8 mouse cellular contexts compared by ENCODE assay signal in genomic region chr8:11452974-11453373, GRCm38 (mm10). TPM values are rescaled to one million over a fixed set of nuclear protein-coding genes. Genes with fewer than 3 reads are reported as not detected.
DNase-seq lines count a peak whose midpoint lies in the region; ATAC-seq lines count a peak whose summit lies in the region.

No protein-coding gene starts in this region.

- H3K4me1 ChIP-seq in heart, embryonic 15.5 days (replicated peaks): peaks cover 31% of the 10 kb centered on the region
- H3K4me1 ChIP-seq in heart, embryonic 10.5 days: peaks cover 30% of the 10 kb centered on the region
- peaks cover 31% of the 10 kb centered on the region for H3K4me1 ChIP-seq in hindbrain, embryonic 12.5 days

- DNase-seq in heart, embryonic 10.5 days (ENCODE audit: low spot score): no peak
- peak; percentile 16 for DNase-seq in thymus, postnatal 14 days
- DNase-seq in thymus, postnatal 4 days: no peak
- DNase-seq in telencephalon, adult 2 months (ENCODE audit: low read depth, low spot score): peak; percentile 56
- no peak for DNase-seq in embryo, embryonic 10.5 days (ENCODE audit: low spot score)
- no peak for DNase-seq in urinary bladder, postnatal 4 days (ENCODE audit: low spot score in 2 of 2)

- H3K27ac ChIP-seq in heart, embryonic 15.5 days: 0 out of 2 replicates have a peak overlapping the region, but pooled peaks have one; percentile 13
- no peak overlapping the region for H3K27ac ChIP-seq in heart, embryonic 10.5 days
- 0 out of 2 replicates have a peak overlapping the region, but pooled peaks have one; percentile 49 for H3K27ac ChIP-seq in hindbrain, embryonic 12.5 days

- H3K9me3 ChIP-seq in heart, embryonic 15.5 days (replicated peaks): no peaks in the 10 kb centered on the region
- H3K9me3 ChIP-seq in heart, embryonic 10.5 days: no peaks in the 10 kb centered on the region
- H3K9me3 ChIP-seq in hindbrain, embryonic 12.5 days (replicated peaks): no peaks in the 10 kb centered on the region

- no peaks in the 10 kb centered on the region for H3K27me3 ChIP-seq in heart, embryonic 15.5 days
- no peaks in the 10 kb centered on the region for H3K27me3 ChIP-seq in heart, embryonic 10.5 days (ENCODE audit: insufficient read depth, poor library complexity, severe bottlenecking)
- peaks cover 12% of the 10 kb centered on the region for H3K27me3 ChIP-seq in hindbrain, embryonic 12.5 days

- H3K9ac ChIP-seq in heart, embryonic 15.5 days: no peak overlapping the region
- no peak overlapping the region for H3K9ac ChIP-seq in hindbrain, embryonic 12.5 days

- no peak for ATAC-seq in heart, embryonic 15.5 days (replicated peaks; ENCODE audit: insufficient number of reproducible peaks, insufficient read depth, low FRiP score, low read depth)
- ATAC-seq in hindbrain, embryonic 12.5 days (ENCODE audit: low FRiP score): 0 out of 2 replicates have a peak, but pooled peaks have one; percentile 46

- H3K4me2 ChIP-seq in heart, embryonic 15.5 days: no peak overlapping the region
- no peak overlapping the region for H3K4me2 ChIP-seq in hindbrain, embryonic 12.5 days (replicated peaks)

- 52% methylated on average over 4 of the region's 4 CpGs for WGBS in heart, embryonic 15.5 days
- WGBS in heart, embryonic 10.5 days: 62% methylated on average over 4 of the region's 4 CpGs
- WGBS in hindbrain, embryonic 12.5 days: 18% methylated on average over 4 of the region's 4 CpGs

- H3K36me3 ChIP-seq in heart, embryonic 15.5 days: peaks cover 16% of the 10 kb centered on the region; the same call in 1 of the 2 replicates
- H3K36me3 ChIP-seq in heart, embryonic 10.5 days: peaks cover 21% of the 10 kb centered on the region
- no peaks in the 10 kb centered on the region for H3K36me3 ChIP-seq in hindbrain, embryonic 12.5 days

- no peak overlapping the region for H3K4me3 ChIP-seq in heart, embryonic 15.5 days
- no peak overlapping the region for H3K4me3 ChIP-seq in heart, embryonic 10.5 days
- H3K4me3 ChIP-seq in hindbrain, embryonic 12.5 days: no peak overlapping the region

RNA-seq across cellular contexts. Expression of gene Rab20, which starts 25.5 kb away (rescaled TPM):
- polyA plus RNA-seq in heart, embryonic 15.5 days (2015; fragmentation: Nextera tagmentation; extraction: Ambion mirVana): 36.1 and 37.2 TPM in 2 replicates
- 11.2 and 21.9 TPM in 2 replicates for polyA plus RNA-seq in heart, embryonic 10.5 days (2016; fragmentation: Nextera tagmentation; extraction: Ambion mirVana)
- polyA plus RNA-seq in hindbrain, embryonic 12.5 days (2016; fragmentation: Nextera tagmentation; extraction: Ambion mirVana): 0.79 and 1.6 TPM in 2 replicates

RNA-seq across cellular contexts. Expression of gene Naxd, which starts 44.3 kb away (rescaled TPM):
- 70.0 and 94.5 TPM in 2 replicates for polyA plus RNA-seq in heart, embryonic 15.5 days (2015; fragmentation: Nextera tagmentation; extraction: Ambion mirVana)
- 86.1 and 92.1 TPM in 2 replicates for polyA plus RNA-seq in heart, embryonic 10.5 days (2016; fragmentation: Nextera tagmentation; extraction: Ambion mirVana)
- polyA plus RNA-seq in hindbrain, embryonic 12.5 days (2016; fragmentation: Nextera tagmentation; extraction: Ambion mirVana): 109 and 121 TPM in 2 replicates

Comparison
In these comparisons a context has a peak if more than half of its experiments do, and no peak if none do; other contexts are left out.
1. DNase-seq: peak in thymus, postnatal 14 days (single experiment) and telencephalon, adult 2 months (single experiment); none in heart, embryonic 10.5 days (single experiment), thymus, postnatal 4 days (single experiment), embryo, embryonic 10.5 days (single experiment) and urinary bladder, postnatal 4 days (0 of 2).